Mouse (Mus musculus): ENCODE measurements around the gene Scnm1.

- TF ChIP-seq CTCF (IDR thresholded peaks at IDR 0.05; ENCODE audit: low read depth) (no peak), EP300 (IDR thresholded peaks at IDR 0.05; ENCODE audit: low read depth) (no peak)
Observed at GRCm38 (mm10) chr3:95100854-95101253, 33.0 kb downstream of the Scnm1 start.
